Mouse (Mus musculus) layer of hippocampus, adult 18-20 months (tissue): ENCODE data around the gene Armcx1. TPM values are rescaled to one million over a fixed set of nuclear protein-coding genes. Genes with fewer than 3 reads are reported as not detected.
A peak's percentile ranks its signal among the peaks of the same experiment; 100 is the strongest.
"Not testable (repeated sequence)": the region's sequence is repeated elsewhere in the genome, so short reads cannot be mapped to it uniquely, and the experiment has no call there.

Experiments
- DNase-seq, 2 experiments: peaks; one replicate each; pipeline ENCODE4 v3.0.0; 2022; ENCODE audit warnings: low spot score in 2 of 2
- long read RNA-seq: library from polyadenylated mRNA; stranded (forward); transcript quantifications from one replicate; pipeline ENCODE4 v2.0.0, GENCODE M21; 2021
- total RNA-seq, 2 experiments: library from RNA; stranded (reverse); gene quantifications; 2 replicates each; pipeline ENCODE4 v1.2.3; 2021

The Armcx1 gene
- 10 to 100 TPM; 53.7 to 60.1 TPM for total RNA-seq
- long read RNA-seq, transcript Armcx1-204 (4 exons, 2,085 nt) = minor isoform, 5 of 54 reads
- long read RNA-seq, transcript Armcx1-205 (6 exons, 2,413 nt) = major isoform, 19 of 54 reads
- long read RNA-seq, transcript Armcx1-202 (4 exons, 2,253 nt) = minor isoform, 11 of 54 reads
- long read RNA-seq, partial matches to known transcripts = 5 of 54 reads
- long read RNA-seq, other reads (novel, unspliced or antisense) = 9 of 54 reads

DNA sequence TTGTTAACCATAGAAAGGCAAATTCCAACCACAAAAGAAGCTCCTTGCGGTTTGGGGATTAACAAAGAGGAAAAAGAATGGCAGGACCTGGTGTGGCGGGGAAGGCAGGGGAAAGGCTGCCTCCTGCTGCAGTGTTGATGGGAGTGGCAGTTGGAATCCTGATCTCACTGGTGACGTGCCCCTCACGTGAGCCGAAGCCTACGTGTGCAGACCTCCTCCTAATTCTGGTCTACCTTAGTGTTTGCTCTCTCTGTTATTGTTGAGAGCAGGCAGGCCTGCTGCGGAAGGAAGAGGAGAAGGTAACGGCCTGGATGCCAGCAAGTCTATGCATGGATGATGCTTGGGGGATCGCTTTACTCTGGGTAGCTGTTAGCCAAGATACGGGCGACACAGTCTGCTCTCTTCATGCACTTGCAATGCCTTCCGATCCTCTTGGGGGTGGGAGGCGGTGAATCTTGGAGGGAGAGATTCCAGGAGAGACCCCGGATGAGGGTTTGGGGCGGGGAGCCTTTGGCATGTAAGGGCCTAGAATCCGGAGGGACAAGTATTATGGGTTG is at the start of gene Armcx1:
Gene Armcx1, plus strand, starts transcription at position 212 of the 557 bp plus-strand sequence.
- peak; percentile 60 to 77 for DNase-seq

DNA sequence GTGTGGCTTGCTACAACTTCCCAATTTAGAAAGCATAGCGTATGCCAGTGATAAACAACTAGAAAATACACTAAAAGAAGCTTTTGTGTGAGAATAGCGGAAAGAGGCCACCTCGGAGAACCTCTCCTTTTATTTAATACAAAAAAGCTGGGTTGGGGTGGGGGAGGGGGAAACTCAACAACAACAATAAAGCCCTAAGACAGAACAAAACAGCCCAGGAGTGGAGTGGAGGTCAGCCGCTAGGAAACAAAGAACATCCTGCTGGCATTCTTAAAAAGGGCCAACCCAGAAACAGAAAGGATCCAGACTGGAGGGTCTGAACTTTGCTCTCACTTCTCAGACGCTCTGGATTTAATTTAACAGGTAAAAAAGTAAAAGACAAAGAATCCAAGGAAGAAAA is 42.7 kb upstream of the Armcx1 start:
- DNase-seq = no peak

- no peak for DNase-seq
These were observed 41.8 kb upstream of the Armcx1 start for GRCm38 (mm10) chrX:134675959-134676358.

DNA sequence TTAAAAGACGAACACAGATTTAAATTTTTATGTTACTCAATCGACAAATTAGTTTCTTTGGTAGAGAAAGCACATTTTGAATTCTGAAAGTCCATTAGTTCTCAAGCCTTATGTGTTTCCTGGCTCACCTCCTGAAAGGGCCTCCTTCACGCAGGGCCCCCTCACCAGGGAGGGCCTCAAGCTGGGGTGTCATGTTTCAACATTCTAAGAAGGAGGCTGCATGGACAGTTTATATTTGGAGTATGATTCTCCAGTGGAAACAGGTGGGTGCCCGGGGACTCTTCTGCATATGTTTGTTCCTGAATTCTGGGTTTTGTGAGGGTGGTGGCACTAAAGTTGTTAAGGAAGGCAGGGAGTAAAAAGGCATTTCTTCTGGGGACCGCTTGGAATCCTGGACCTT is 32.8 kb upstream of the Armcx1 start:
- no peak for DNase-seq

GRCm38 (mm10) chrX:134686267-134686666 is 31.5 kb upstream of the Armcx1 start, which contains the start of gene Armcx4:
Gene Armcx4 (plus strand): TSS chrX:134686519.
- peak; percentile 50 to 68 for DNase-seq

- peak; percentile 10 to 22 for DNase-seq
These were observed 31.0 kb upstream of the Armcx1 start for GRCm38 (mm10) chrX:134686739-134687171.

GRCm38 (mm10) chrX:134689676-134690075 is 28.1 kb upstream of the Armcx1 start:
- DNase-seq = no peak

GRCm38 (mm10) chrX:134690871-134691539 is 26.8 kb upstream of the Armcx1 start:
- DNase-seq = no peak

DNA sequence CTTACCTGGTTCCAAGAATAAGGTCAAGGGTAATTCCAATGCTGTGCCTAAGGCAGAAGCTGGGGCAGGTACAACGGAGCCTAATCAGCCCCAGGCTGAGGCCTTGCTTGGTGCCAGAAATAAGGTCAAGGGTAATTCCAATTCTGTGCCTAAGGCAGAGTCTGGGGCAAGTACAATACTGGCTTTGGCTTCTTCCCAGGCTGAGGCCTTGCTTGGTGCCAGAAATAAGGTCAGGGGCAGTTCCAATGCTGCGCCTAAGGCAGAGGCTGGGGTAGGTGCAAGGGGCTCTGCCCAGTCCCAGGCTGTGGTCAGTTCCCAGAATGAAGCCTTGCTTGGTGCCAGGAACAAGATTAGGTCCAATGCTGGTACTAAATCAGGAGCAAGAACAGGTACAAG is 26.2 kb upstream of the Armcx1 start:
- DNase-seq = no peak

DNA sequence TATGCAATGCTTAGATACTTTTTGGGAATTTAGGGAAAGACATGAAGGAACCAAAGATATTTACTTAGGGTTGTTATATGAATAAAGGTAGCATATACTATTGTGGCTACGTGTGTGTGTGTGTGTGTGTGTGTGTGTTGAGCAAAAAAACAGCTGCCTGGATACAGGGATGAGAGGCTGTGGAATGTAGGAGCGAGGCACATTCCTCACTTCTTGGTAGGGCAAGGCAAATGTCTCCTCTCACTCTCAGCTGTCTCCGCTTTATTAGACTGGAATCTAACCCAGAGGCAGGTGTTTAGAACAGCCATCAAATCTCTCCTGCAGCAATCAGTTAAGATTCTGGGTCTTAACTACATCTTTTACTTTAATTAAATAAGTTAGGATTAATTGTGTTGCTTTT is 900 bp upstream of the Armcx1 start:
- DNase-seq = no peak

DNA sequence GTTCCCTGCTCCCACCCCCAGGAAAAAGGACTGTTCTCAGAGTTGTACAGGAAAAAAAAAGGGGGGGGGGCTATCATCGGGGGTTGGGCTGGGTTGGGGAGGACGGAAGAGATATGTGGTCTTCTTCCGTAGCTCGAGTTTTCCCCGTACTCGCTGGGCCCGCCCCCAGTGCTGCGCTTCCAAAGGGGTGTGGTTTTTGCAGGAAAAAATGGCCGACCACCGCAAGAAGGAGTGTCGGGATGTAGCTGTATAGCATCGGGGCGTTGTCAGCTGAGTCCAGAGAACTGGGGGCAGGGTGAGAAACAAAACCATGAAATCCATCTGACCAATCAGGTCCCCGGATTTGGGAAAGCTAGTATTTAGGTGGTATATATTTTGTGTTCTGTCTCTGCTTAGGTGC is 761 bp downstream of the Armcx1 start:
- peak; percentile 36 to 50 for DNase-seq

DNA sequence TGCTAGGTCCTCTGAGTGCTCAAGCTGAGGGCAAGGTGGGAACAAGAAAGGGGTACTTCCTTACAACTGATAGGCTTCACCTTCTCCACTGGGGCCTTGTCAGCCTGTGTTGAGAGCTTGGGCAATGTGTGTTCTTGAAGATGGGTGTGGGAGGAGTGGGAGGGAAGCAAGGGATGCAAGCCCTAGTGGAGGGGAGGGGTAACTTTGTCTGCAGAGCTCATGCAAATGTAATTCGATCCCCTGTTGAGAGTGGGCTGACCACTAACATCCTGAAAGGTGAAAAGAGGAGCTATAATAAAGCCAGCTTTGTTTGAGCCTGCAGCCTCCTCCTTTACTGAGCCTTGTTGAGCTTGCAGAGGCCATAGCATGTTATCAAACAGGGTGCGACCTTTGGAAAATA is 6.0 kb downstream of the Armcx1 start:
- DNase-seq = not testable (repeated sequence)

- DNase-seq = peak in 1 of 2 experiments; percentile 28
These were observed 12.0 kb downstream of the Armcx1 start for GRCm38 (mm10) chrX:134729778-134730177.

- no peak for DNase-seq
These were observed 20.0 kb downstream of the Armcx1 start for GRCm38 (mm10) chrX:134737796-134738195.

GRCm38 (mm10) chrX:134739160-134739559 is 21.4 kb downstream of the Armcx1 start:
- no peak for DNase-seq

DNA sequence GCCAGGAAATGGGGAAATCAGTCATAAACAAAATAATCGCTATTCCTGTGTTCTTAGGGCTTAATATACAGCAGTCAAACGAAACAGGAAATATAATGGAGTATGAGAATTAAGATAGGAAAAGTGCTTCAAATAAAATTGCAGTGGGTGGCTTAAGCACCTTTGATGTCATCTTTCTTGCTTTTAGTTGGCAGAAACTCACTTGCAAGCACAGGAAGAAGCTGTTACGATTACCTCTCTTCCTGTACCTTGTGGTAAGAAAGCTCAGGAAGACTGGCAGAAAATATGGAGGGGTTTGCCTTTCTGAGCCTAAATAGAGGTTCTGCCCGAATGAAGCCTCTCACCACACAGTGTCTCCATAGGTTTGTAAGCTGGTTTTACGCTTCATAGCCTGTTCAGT is 24.1 kb downstream of the Armcx1 start:
- no peak for DNase-seq

GRCm38 (mm10) chrX:134746459-134746858 is 28.7 kb downstream of the Armcx1 start:
- peak in 1 of 2 experiments; percentile 52 for DNase-seq

DNA sequence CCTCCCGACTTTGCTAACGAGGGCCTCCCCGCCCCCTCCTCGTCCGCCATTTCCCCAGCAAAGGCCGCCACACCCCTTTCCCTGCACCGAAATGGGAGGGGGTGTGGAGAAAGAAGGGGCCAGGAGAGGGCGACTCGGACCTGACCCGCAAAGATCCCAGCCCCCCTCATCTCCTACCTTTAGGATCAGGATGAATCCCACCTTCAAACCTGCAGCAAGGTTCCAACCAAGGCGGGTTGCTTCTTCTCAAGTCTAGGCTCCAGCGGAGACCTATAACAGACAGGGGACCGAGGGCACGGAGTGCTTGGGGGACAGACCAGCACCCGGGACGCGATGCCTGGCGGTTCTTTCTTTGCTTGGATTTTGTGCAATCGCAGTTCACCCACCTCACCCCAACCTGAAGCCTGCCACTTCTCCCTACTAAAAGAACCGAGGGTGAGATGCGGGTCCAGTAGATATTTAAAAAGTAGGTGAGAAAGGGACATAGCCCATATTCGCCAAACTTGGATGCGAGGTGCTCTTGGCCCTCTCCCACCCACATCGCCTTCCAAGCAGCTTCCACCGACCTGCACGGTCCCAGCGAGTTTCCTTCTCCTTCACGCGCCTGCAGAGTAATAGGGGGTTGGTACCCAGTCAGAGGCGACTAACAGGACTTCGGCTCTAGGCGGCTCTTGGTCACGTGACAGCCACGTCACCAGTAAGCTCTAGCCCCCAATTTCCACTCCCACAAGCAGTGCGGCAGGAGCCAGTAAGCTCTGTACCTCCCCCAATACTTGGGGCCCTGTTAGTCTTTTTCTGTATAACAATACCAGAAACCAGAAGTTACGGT is 33.2 kb downstream of the Armcx1 start, which contains the start of gene Armcx6:
Gene Armcx6, minus strand, starts transcription at position 654 of the 829 bp plus-strand sequence.
- DNase-seq = peak; percentile 38 to 79

GRCm38 (mm10) chrX:134751910-134752309 is 34.1 kb downstream of the Armcx1 start:
- DNase-seq = no peak

- DNase-seq = no peak
These were observed 34.8 kb downstream of the Armcx1 start for GRCm38 (mm10) chrX:134752584-134752983.
